Mouse (Mus musculus) C2C12 (cell line): ENCODE results near the gene Rpa1. TPM values are rescaled to one million over a fixed set of nuclear protein-coding genes. Genes with fewer than 3 reads are reported as not detected.
A peak's percentile ranks its signal among the peaks of the same experiment; 100 is the strongest.

Experiments used
- H3K27me3 ChIP-seq: one replicate; pipeline ENCODE4 v1.6.1; 2011; ENCODE audit not compliant: control insufficient read depth, insufficient read depth, insufficient read length
- H3K36me3 ChIP-seq: one replicate; pipeline ENCODE4 v1.6.1; 2011; ENCODE audit not compliant: control insufficient read depth, insufficient read depth
- H3K4me3 ChIP-seq: one replicate; pipeline ENCODE4 v1.5.1; 2011; ENCODE audit warnings: mild to moderate bottlenecking, control low read depth; ENCODE audit not compliant: poor library complexity, insufficient read depth, severe bottlenecking
- H3K79me2 ChIP-seq: one replicate; pipeline ENCODE4 v1.6.1; 2011; ENCODE audit not compliant: control insufficient read depth, insufficient read depth
- H3K79me3 ChIP-seq: one replicate; pipeline ENCODE4 v1.6.1; 2011; ENCODE audit warnings: low read depth, control low read depth
- H3ac ChIP-seq: one replicate; pipeline ENCODE3; 2011; ENCODE audit warnings: low read depth; ENCODE audit not compliant: control insufficient read depth, insufficient read length
- CEBPB ChIP-seq: IDR thresholded peaks from one replicate; pipeline ENCODE4 v1.6.1; 2011; ENCODE audit warnings: low read depth, mild to moderate bottlenecking, control low read depth, moderate library complexity
- CTCF ChIP-seq: IDR thresholded peaks from one replicate; pipeline ENCODE4 v1.5.1; 2011; ENCODE audit not compliant: control insufficient read depth, insufficient read depth, insufficient read length
- FOSL1 ChIP-seq: IDR thresholded peaks from one replicate; pipeline ENCODE4 v1.8.0; 2011; ENCODE audit warnings: mild to moderate bottlenecking, low read length; ENCODE audit not compliant: poor library complexity, insufficient read depth, severe bottlenecking
- MAX ChIP-seq: IDR thresholded peaks from one replicate; pipeline ENCODE4 v1.6.1; 2011; ENCODE audit warnings: mild to moderate bottlenecking, control low read depth
- MYOD1 ChIP-seq: IDR thresholded peaks from one replicate; pipeline ENCODE4 v1.6.1; 2011; ENCODE audit warnings: low read depth; ENCODE audit not compliant: control insufficient read depth, insufficient read length
- MYOG ChIP-seq: IDR thresholded peaks from one replicate; pipeline ENCODE4 v1.6.1; 2011; ENCODE audit not compliant: control insufficient read depth, insufficient read length; ENCODE audit errors: extremely low read depth
- USF1 ChIP-seq: IDR thresholded peaks from one replicate; pipeline ENCODE4 v1.6.1; 2011; ENCODE audit warnings: low read depth, mild to moderate bottlenecking, control low read depth, moderate library complexity
- polyA plus RNA-seq: library from polyadenylated mRNA; unstranded; fragments of >200 nt; fragmentation: generic; extraction: Trizol; gene quantifications from one replicate; pipeline ENCODE4 v1.2.1, GENCODE M21; 2012; ENCODE audit warnings: missing spikeins

Rpa1 gene
- polyA plus RNA-seq, 1 experiment: 164 TPM

- TF ChIP-seq USF1 (no peak), CEBPB (no peak), FOSL1 (no peak), MYOG (no peak), MYOD1 (no peak), MAX (no peak), CTCF (no peak)
- H3K79me2 ChIP-seq: peaks cover 51% of the 10 kb centered on the region
- H3ac ChIP-seq: no peak overlapping the region
- no peak overlapping the region for H3K4me3 ChIP-seq
- no peaks in the 10 kb centered on the region for H3K27me3 ChIP-seq
- H3K36me3 ChIP-seq: peaks cover 95% of the 10 kb centered on the region
- H3K79me3 ChIP-seq: peaks cover 8% of the 10 kb centered on the region
Measured at GRCm38 (mm10) chr11:75337246-75337645, 10.9 kb downstream of the Rpa1 start.

- no peak for TF ChIP-seq CEBPB
- no peak for TF ChIP-seq MAX
- no peak for TF ChIP-seq USF1
- no peak for TF ChIP-seq FOSL1
- no peak for TF ChIP-seq MYOG
- no peak for TF ChIP-seq CTCF
- no peak for TF ChIP-seq MYOD1
- H3K36me3 ChIP-seq: peaks cover 96% of the 10 kb centered on the region
- no peaks in the 10 kb centered on the region for H3K27me3 ChIP-seq
- H3K79me3 ChIP-seq: peaks cover 5% of the 10 kb centered on the region
- H3K4me3 ChIP-seq: no peak overlapping the region
- no peak overlapping the region for H3ac ChIP-seq
- peaks cover 45% of the 10 kb centered on the region for H3K79me2 ChIP-seq
Measured at GRCm38 (mm10) chr11:75336676-75337075, 11.4 kb downstream of the Rpa1 start.

- Histone ChIP-seq H3K27me3 (no peaks in the 10 kb centered on the region), H3K79me2 (peaks cover 80% of the 10 kb centered on the region), H3K79me3 (peaks cover 47% of the 10 kb centered on the region), H3K4me3 (no peak overlapping the region), H3ac (no peak overlapping the region), H3K36me3 (peaks cover 52% of the 10 kb centered on the region)
- TF ChIP-seq MYOD1 (no peak), CEBPB (peak; percentile 66)
Measured at GRCm38 (mm10) chr11:75325969-75326311, 22.2 kb downstream of the Rpa1 start.

DNA sequence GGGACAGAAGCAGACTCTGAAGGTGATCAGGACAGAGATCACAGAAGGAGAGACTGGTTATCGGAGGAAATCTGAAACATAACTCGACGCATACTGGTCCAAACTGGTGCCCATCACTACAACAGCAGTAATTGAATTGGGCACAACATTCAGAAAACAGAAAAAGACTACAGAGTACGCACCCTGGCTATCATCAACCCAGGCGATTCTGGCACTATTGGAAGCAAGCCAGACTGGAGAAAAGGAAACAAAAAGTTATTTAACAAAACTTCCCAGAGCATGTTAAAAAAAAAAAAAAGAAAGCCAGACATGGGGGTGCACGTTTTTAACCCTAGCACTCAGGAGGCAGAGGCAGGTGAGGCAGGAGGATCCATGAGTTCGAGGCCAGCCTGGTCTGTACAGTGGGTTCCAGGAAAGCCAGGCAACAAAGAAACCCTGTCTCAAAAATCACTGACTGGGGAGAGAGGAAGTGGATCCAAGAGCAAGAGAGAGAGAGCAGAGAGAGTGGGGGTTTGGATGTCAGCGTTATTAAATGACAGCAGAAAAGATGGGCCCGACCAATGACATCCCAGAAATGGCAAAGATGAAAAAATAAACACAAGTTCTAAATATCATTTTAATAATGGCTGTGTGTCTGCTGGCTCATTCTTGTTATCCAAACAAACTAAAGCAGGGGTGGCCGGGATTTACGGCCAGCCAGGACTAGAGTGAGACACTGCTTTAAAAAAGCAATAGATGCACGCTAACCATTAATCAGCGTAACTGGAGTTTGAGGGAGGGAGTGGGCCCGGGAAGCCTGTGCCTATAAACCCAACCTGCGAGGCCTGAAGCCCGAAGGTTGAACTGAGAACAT, 22.8 kb downstream of the Rpa1 start:
- Histone ChIP-seq H3K79me2 (peaks cover 81% of the 10 kb centered on the region), H3K27me3 (no peaks in the 10 kb centered on the region), H3ac (no peak overlapping the region), H3K4me3 (no peak overlapping the region), H3K79me3 (peaks cover 51% of the 10 kb centered on the region), H3K36me3 (peaks cover 46% of the 10 kb centered on the region)
- TF ChIP-seq MYOG (no peak), MAX (no peak), FOSL1 (no peak), USF1 (no peak), CTCF (no peak), CEBPB (no peak), MYOD1 (no peak)

DNA sequence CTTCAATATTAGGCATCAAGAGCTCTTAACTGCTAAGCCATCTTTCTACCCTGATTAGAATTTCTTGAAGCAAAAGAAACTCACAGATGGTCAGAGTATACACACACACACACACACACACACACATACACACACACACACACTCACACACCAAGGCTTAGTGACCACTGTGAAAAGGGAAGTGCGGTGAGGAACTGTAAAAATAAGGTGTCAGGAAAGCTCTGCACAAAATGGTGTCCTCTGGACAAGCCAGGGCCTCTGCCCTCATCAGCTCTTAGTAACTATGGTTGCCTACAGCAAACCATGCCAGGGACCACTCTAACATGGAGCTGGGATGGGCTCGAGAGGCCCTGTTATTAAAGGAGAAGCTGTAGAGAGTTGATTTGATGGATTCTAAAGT, 23.7 kb downstream of the Rpa1 start:
- Histone ChIP-seq H3K4me3 (no peak overlapping the region), H3K27me3 (no peaks in the 10 kb centered on the region), H3ac (no peak overlapping the region), H3K36me3 (peaks cover 43% of the 10 kb centered on the region), H3K79me2 (peaks cover 90% of the 10 kb centered on the region), H3K79me3 (peaks cover 57% of the 10 kb centered on the region)
- TF ChIP-seq FOSL1 (no peak), MAX (no peak)

DNA sequence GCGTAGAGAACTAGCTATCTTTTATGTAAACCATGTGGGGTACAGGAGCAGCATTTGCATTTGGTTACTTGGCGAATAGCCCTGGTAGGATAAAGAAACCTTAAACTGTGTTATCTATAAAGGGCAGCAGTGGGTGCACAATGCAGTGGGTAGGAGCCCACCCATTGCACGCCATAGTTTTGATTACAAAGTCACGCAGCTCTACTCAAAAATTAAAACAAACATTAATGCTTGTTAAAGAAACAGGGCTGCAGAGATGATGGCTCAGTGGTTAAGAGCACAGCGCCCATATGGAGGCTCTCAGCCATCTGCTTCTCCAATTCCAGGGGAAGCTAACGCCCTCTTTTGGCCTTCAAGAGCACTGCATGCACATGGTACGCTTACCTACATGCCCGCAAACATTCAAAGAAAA, 24.8 kb downstream of the Rpa1 start:
- Histone ChIP-seq H3K27me3 (no peaks in the 10 kb centered on the region), H3K79me3 (peaks cover 62% of the 10 kb centered on the region), H3K36me3 (peaks cover 42% of the 10 kb centered on the region), H3K4me3 (no peak overlapping the region), H3K79me2 (peaks cover 98% of the 10 kb centered on the region), H3ac (no peak overlapping the region)
- no peak for TF ChIP-seq MYOG
